Mouse (Mus musculus) neural tube, embryonic 12.5 days (tissue): ENCODE measurements around the gene AI481877. TPM values are rescaled to one million over a fixed set of nuclear protein-coding genes. Genes with fewer than 3 reads are reported as not detected.

ENCODE experiments used
- ATAC-seq: fragments of 200-750 bp; cut with Nextera tagmentation; 2 replicates; pipeline ENCODE4 v1.8.0; 2017; ENCODE audit warnings: low read depth, mild to moderate bottlenecking, moderate TSS enrichment, moderate library complexity; ENCODE audit not compliant: low FRiP score
- H3K27ac ChIP-seq: fragments of 300-500 bp; sonication (generic); 2 replicates; pipeline ENCODE4 v1.5.1; 2016
- H3K27me3 ChIP-seq: fragments of 300-500 bp; sonication (generic); replicated peaks from 2 replicates; pipeline ENCODE4 v1.6.1; 2016; ENCODE audit warnings: mild to moderate bottlenecking
- H3K36me3 ChIP-seq: fragments of 300-500 bp; sonication (generic); 2 replicates; pipeline ENCODE4 v1.6.1; 2016; ENCODE audit warnings: mild to moderate bottlenecking
- H3K4me1 ChIP-seq: fragments of 300-500 bp; sonication (generic); 2 replicates; pipeline ENCODE4 v1.6.1; 2016
- H3K4me2 ChIP-seq: fragments of 300-500 bp; sonication (generic); replicated peaks from 2 replicates; pipeline ENCODE4 v1.6.1; 2016; ENCODE audit warnings: mild to moderate bottlenecking
- H3K4me3 ChIP-seq: fragments of 300-500 bp; sonication (generic); 2 replicates; pipeline ENCODE4 v1.5.1; 2016
- H3K9ac ChIP-seq: fragments of 300-500 bp; sonication (generic); 2 replicates; pipeline ENCODE4 v1.6.1; 2016; ENCODE audit warnings: mild to moderate bottlenecking
- H3K9me3 ChIP-seq: fragments of 300-500 bp; sonication (generic); 2 replicates; pipeline ENCODE4 v1.6.1; 2016; ENCODE audit warnings: mild to moderate bottlenecking
- WGBS: fragments of 180-500 bp; shearing (Covaris S2); methylation state at CpG from one replicate; pipeline ENCODE4 v1.1.7; 2016; 5-methylcytosine and 5-hydroxymethylcytosine counted together
- polyA plus RNA-seq: library from polyadenylated mRNA; unstranded; fragments of >200 nt; fragmentation: Nextera tagmentation; extraction: Ambion mirVana; gene quantifications from 2 replicates; pipeline ENCODE4 v1.2.1, GENCODE M21; 2016

The AI481877 gene
- polyA plus RNA-seq, 1 experiment from 2014 or later: not detected

DNA sequence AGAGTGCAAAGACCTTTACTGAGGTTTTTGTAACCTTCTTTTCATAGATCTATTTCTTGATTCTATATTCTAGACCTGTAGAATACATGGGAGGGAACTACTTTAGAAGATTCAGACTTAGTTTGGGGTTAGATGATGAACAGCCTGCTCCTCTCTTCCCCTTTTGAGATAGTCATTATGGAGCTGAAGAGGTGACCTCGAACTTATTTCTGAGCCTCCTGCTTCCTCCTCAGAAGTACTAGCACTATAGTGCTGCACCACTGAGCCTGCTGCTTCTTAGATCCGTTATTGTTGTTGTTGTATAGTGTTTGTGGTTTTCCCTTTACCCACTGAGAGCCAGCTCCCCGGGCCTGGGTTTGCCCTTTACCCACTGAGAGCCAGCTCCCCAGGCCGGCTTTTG lies 129.1 kb downstream of the AI481877 start:
- 84% methylated on average over 4 of the region's 4 CpGs for WGBS
- ATAC-seq: no peak
- no peaks in the 10 kb centered on the region for H3K9me3 ChIP-seq
- H3K27me3 ChIP-seq: no peaks in the 10 kb centered on the region
- no peak overlapping the region for H3K4me2 ChIP-seq
- no peaks in the 10 kb centered on the region for H3K36me3 ChIP-seq
- H3K27ac ChIP-seq: no peak overlapping the region
- H3K4me1 ChIP-seq: peaks cover 15% of the 10 kb centered on the region
- H3K9ac ChIP-seq: no peak overlapping the region
- H3K4me3 ChIP-seq: no peak overlapping the region

DNA sequence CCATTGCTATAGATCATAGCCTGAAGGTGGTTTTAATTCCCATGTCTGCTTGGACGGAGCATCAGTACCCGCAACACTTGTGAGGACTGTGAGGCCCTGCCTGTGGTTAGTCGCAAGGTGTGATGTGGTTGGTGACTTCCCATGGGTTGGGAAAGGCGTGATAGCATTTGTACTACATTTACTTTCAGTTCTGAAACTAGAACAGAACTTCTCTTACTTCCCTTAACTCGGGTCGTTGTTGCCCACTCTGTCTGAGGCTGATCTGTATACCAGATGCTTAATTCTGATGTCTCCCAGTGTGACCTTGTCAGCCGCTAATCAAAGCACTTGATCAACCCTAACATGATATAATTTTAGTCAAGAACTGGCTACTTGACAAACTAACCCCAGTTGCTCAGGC lies 129.6 kb downstream of the AI481877 start:
- Histone ChIP-seq H3K36me3 (no peaks in the 10 kb centered on the region), H3K27ac (no peak overlapping the region), H3K9me3 (no peaks in the 10 kb centered on the region), H3K4me1 (peaks cover 20% of the 10 kb centered on the region), H3K4me2 (no peak overlapping the region), H3K9ac (no peak overlapping the region), H3K4me3 (no peak overlapping the region), H3K27me3 (no peaks in the 10 kb centered on the region)
- WGBS: 93% methylated on average over 7 of the region's 7 CpGs
- ATAC-seq: no peak

DNA sequence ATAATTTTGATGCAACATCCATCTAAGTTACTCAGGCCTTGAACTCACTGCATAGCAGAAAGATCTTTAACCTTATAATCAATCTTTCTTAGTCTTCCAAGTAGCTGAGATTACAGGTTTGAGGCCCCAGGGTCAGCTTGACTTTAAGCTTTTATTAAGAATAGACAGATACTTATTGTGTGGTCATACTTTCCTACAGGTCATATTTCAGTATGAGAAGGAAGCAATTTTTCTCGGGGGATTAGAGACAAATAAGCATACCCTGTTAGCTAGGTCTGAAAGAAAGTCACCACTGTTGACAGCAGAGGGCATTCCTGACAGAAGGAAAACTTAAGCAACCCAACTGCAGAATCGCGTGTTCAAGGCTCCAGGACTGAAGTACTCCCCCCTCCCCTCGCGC lies 130.8 kb downstream of the AI481877 start:
- H3K9ac ChIP-seq: no peak overlapping the region
- H3K27me3 ChIP-seq: no peaks in the 10 kb centered on the region
- no peak overlapping the region for H3K4me3 ChIP-seq
- WGBS: 80% methylated on average over 5 of the region's 5 CpGs
- H3K4me2 ChIP-seq: no peak overlapping the region
- peaks cover 27% of the 10 kb centered on the region for H3K4me1 ChIP-seq
- H3K9me3 ChIP-seq: no peaks in the 10 kb centered on the region
- no peak overlapping the region for H3K27ac ChIP-seq
- no peak for ATAC-seq
- H3K36me3 ChIP-seq: no peaks in the 10 kb centered on the region

DNA sequence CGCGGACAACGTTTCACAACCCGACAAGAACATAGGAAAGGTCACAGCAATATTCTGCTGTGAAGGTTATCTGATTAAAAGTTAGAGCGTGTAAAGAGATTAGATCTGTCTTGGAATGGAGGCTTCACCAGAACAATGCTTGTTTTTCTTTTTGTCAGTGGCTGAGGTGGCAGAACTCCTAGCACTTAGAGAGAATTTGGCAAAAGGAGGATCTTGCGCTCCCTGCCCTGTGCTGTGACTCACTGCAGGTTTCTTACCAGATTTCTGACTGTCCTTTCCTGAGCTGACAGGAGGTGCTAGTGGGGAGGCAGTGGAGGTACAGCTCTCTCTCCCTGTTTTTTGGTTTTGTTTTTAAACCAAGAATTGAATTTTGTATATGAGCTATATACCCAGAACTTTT lies 131.8 kb downstream of the AI481877 start:
- Histone ChIP-seq H3K36me3 (no peaks in the 10 kb centered on the region), H3K4me2 (no peak overlapping the region), H3K9ac (no peak overlapping the region), H3K4me1 (peaks cover 30% of the 10 kb centered on the region), H3K4me3 (no peak overlapping the region), H3K27me3 (no peaks in the 10 kb centered on the region), H3K9me3 (no peaks in the 10 kb centered on the region), H3K27ac (no peak overlapping the region)
- no peak for ATAC-seq
- WGBS: 91% methylated on average over 6 of the region's 6 CpGs

DNA sequence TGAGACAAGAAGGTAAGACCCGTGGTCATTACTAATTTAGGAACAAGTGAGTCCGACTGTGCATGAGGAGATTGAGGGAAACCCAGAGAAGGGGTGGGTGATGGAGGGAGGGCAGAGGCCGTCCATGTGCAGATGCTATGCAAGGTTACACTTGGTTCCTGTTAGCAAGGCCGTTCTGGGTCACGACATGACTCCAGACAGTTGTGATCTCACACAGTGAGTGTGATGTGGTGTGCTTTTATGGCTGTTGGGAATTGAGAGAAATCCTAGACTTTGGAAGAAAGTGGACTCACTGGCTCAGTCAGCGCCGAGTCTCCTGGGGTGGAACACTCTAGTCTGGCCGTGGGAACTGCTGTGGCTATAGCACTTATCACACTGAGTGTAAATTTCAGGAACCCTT lies 132.6 kb downstream of the AI481877 start:
- WGBS: 60% methylated on average over 8 of the region's 8 CpGs
- no peak overlapping the region for H3K4me2 ChIP-seq
- no peak overlapping the region for H3K4me3 ChIP-seq
- no peaks in the 10 kb centered on the region for H3K36me3 ChIP-seq
- no peaks in the 10 kb centered on the region for H3K27me3 ChIP-seq
- H3K27ac ChIP-seq: no peak overlapping the region
- H3K9me3 ChIP-seq: no peaks in the 10 kb centered on the region
- no peak overlapping the region for H3K9ac ChIP-seq
- no peak for ATAC-seq
- H3K4me1 ChIP-seq: peaks cover 30% of the 10 kb centered on the region

DNA sequence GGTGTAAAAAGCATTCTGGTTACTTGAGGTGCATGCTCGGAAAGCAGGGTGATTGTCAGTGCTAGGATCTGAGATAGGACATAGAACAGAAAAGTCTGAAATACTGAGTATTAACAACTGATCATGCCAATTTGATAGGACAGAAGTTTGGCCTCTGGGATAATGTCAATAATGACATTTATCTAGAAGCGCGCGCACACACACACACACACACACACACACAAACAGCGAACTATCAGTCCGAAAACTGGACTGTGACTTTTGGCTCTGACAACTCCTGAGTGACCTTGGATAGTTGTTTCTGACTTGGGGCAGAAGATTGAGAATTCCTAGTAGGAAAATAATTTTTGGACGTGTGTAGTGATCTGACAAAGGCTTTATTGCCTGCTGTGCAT lies 135.0 kb downstream of the AI481877 start:
- H3K27me3 ChIP-seq: no peaks in the 10 kb centered on the region
- H3K36me3 ChIP-seq: no peaks in the 10 kb centered on the region
- ATAC-seq: no peak
- H3K4me1 ChIP-seq: peaks cover 30% of the 10 kb centered on the region
- peak overlapping the region; percentile 70 for H3K4me2 ChIP-seq
- WGBS: 38% methylated on average over 7 of the region's 7 CpGs
- peak overlapping the region; percentile 93 for H3K4me3 ChIP-seq
- no peaks in the 10 kb centered on the region for H3K9me3 ChIP-seq
- peak overlapping the region; percentile 95 for H3K9ac ChIP-seq
- no peak overlapping the region for H3K27ac ChIP-seq

DNA sequence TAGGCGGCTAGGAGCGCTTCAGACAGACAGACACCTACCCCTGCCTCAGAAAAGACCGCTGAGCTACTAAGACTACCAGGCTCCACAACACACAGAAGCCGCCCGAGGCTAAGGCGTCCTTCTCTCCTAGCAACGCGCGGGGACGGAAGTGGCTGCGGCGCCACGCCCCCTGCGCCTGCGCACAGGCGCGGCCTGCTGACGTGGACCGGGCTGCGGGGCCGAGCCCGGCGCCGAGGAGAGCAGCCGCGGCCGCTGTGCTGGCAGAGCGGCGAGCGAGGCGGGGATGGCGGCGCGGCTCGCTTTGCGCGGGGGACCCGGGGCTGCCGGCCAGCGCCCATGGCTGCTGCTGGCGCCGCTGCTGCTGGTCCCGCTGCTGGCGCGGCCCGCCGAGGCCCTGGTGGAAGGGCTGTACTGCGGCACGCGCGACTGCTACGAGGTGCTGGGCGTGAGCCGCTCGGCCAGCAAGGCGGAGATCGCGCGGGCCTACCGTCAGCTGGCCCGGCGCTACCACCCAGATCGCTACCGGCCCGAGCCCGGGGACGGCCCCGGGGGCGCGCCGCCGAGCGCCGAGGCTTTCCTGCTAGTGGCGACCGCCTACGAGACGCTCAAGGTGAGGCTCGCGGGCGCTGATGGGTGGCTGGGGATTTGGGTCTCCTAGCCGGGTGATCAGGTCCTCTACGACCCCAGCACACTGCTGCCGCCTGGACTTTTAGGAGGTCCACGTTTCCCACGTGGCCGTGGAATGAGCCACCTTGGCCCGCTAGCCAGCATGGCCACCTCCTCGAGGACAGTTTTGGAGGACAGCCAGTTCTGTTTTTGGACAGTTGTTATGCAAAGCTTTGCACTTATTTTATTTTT lies 135.6 kb downstream of the AI481877 start, which contains the start of gene Gm20503:
Gm20503 (plus strand) TSS at position 263 of the 858 bp plus-strand sequence.
- H3K36me3 ChIP-seq: no peaks in the 10 kb centered on the region
- no peaks in the 10 kb centered on the region for H3K27me3 ChIP-seq
- ATAC-seq: peak; percentile 99
- H3K9me3 ChIP-seq: no peaks in the 10 kb centered on the region
- H3K4me3 ChIP-seq: peak within 1 kb of the TSS; percentile 93
- peak within 1 kb of the TSS; percentile 70 for H3K4me2 ChIP-seq
- H3K9ac ChIP-seq: peak within 1 kb of the TSS; percentile 95
- H3K27ac ChIP-seq: peak within 1 kb of the TSS; percentile 60; the same call in 1 of the 2 replicates
- WGBS: under 1% methylated on average over 80 of the region's 89 CpGs
- H3K4me1 ChIP-seq: peaks cover 30% of the 10 kb centered on the region

DNA sequence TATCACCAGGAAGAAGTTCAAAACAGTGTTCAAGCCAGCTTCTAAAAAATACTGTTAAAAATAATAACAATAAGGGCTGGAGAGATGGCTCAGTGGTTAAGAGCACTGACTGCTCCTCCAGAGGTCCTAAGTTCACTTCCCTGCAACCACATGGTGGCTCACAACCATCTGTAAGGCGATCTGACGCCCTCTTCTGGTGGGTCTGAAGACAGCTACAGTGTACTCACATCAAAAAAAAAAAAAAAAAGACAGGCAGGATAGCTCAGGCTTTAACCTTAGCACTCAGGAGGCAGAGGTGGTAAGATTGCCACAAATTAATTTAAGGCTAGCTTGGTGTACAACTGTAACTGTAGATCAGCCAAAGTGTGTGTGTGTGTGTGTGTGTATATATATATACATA lies 138.2 kb downstream of the AI481877 start:
- 3% methylated on average over 2 of the region's 2 CpGs for WGBS

DNA sequence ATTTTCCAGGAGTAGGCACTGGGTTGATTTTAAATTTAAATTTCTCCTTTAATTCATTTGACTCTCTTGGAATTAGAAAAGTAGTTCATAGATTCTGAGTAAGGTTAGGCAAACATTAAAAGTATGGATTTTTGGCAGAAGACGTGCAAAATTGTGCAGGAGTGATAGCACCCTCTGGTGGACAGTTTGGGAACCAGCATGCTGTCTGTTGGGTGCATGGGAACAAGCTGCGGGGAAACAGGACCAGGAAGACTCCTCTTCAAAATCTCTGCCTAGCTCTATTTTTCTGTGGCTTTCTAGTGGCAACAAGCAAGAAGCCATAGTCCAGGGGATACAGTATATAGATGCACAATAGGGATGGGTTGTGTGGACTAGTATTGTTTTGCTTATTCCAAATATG lies 139.1 kb downstream of the AI481877 start:
- Histone ChIP-seq H3K4me2 (no peak overlapping the region), H3K27ac (no peak overlapping the region), H3K4me3 (no peak overlapping the region), H3K27me3 (no peaks in the 10 kb centered on the region), H3K36me3 (no peaks in the 10 kb centered on the region), H3K9me3 (no peaks in the 10 kb centered on the region), H3K4me1 (peaks cover 15% of the 10 kb centered on the region), H3K9ac (no peak overlapping the region)
- WGBS: 19% methylated on average over 2 of the region's 2 CpGs
- ATAC-seq: no peak

More for the DNA sequence above, 138.2 kb downstream of the AI481877 start:
- no peak overlapping the region for H3K9ac ChIP-seq
- no peaks in the 10 kb centered on the region for H3K9me3 ChIP-seq
- ATAC-seq: no peak
- H3K36me3 ChIP-seq: no peaks in the 10 kb centered on the region
- no peak overlapping the region for H3K4me3 ChIP-seq
- no peaks in the 10 kb centered on the region for H3K27me3 ChIP-seq
- H3K27ac ChIP-seq: no peak overlapping the region
- peaks cover 22% of the 10 kb centered on the region for H3K4me1 ChIP-seq
- H3K4me2 ChIP-seq: no peak overlapping the region

DNA sequence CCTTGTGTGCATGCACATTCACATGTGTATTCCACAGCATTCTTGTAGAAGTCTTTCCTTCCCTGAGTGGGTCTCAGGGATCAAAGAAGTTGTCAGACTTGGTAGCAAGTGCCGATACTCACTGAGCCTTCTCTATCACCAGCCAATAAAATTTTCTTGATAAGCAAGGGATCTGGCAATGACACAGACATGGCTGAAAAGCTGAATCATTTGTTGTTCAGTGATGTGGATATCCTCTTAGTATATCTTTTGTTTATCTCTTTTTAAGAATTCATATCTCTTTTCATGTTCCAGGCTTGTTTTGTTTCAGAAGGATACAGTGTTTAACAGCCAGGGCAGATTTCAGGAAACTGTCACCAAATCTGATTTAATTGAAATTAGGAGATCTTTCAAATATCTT lies 140.1 kb downstream of the AI481877 start:
- H3K9me3 ChIP-seq: no peaks in the 10 kb centered on the region
- H3K36me3 ChIP-seq: no peaks in the 10 kb centered on the region
- WGBS: 86% methylated on average over 1 of the region's 1 CpGs
- no peak overlapping the region for H3K4me2 ChIP-seq
- no peak for ATAC-seq
- H3K9ac ChIP-seq: no peak overlapping the region
- H3K27ac ChIP-seq: no peak overlapping the region
- no peaks in the 10 kb centered on the region for H3K27me3 ChIP-seq
- H3K4me1 ChIP-seq: peaks cover 5% of the 10 kb centered on the region
- no peak overlapping the region for H3K4me3 ChIP-seq

DNA sequence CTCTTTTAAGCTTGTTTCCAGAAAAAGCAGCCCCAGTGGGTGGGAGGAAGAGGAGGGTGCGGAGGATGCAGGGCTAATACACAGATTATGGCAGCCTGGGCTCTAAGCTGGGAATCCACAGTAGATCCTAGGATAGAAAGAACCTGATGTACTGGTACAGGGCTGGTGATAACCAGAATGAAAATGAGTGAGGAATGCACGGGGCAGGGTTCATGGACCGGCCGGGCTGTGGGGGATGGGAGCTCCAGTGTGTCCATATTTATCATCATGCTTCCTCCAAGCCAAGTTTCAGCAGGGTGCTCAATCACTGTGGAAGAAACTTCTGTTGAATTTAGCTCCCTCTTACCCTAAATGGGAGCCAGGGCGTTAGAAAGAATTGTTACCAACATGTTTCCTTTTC lies 141.7 kb downstream of the AI481877 start:
- H3K4me1 ChIP-seq: no peaks in the 10 kb centered on the region
- H3K4me3 ChIP-seq: no peak overlapping the region

DNA sequence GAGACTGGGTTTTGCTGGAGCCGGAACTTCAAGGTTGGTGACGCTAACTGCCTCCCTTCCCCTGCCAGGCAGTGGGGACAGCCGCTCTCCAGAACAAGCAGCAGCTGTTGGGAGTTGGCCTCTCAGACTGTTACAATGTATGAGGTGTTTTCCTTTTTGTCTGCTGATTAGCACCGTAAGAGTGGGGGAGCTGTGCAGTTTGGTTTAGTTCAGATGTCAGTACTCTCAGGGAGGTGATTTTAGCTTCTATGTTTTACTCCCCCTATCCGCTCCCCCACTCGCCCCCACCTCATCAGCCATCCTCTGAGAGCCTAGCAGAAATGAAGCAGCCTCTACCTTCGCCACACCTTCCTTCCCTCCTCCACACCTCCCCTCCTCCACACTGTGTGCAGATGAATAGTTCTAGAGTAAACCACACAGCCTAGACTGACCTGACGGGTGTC lies 143.5 kb downstream of the AI481877 start:
- Histone ChIP-seq H3K4me3 (no peak overlapping the region), H3K4me2 (no peak overlapping the region), H3K9ac (no peak overlapping the region), H3K9me3 (no peaks in the 10 kb centered on the region), H3K27ac (no peak overlapping the region), H3K36me3 (no peaks in the 10 kb centered on the region), H3K27me3 (no peaks in the 10 kb centered on the region), H3K4me1 (no peaks in the 10 kb centered on the region)
- no peak for ATAC-seq
- 83% methylated on average over 8 of the region's 8 CpGs for WGBS

More for the DNA sequence above, 141.7 kb downstream of the AI481877 start:
- Histone ChIP-seq H3K36me3 (no peaks in the 10 kb centered on the region), H3K4me2 (no peak overlapping the region), H3K9ac (no peak overlapping the region), H3K9me3 (no peaks in the 10 kb centered on the region), H3K27me3 (no peaks in the 10 kb centered on the region), H3K27ac (no peak overlapping the region)
- no peak for ATAC-seq
- WGBS: 80% methylated on average over 5 of the region's 5 CpGs

DNA sequence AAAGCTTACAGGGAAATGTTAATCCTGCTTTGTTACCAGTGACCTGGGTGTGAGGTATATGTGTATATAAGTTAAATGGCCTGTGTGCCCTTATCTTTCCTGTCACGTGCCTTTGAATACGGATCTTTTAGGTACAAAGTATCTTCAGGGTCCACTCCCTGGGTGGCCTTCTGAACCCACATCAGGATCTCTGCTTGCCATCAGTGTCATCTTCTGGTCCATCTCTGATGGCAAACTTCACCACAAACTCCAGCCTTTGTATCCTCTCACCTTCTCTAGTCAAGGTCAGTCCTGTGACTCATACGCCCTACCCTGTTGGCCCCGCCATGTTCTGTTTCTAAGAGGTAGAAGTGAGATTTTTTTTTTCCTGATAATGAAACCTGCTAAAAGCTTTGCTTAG lies 144.0 kb downstream of the AI481877 start, which contains the start of gene Dnajc25:
Dnajc25 (plus strand) TSS at position 301 of the 400 bp plus-strand sequence.
- ATAC-seq: no peak
- Histone ChIP-seq H3K27me3 (no peaks in the 10 kb centered on the region), H3K4me3 (no peak within 1 kb of the TSS), H3K27ac (no peak within 1 kb of the TSS), H3K36me3 (no peaks in the 10 kb centered on the region), H3K4me2 (no peak within 1 kb of the TSS), H3K9ac (no peak within 1 kb of the TSS), H3K9me3 (no peaks in the 10 kb centered on the region), H3K4me1 (no peaks in the 10 kb centered on the region)
- 95% methylated on average over 4 of the region's 4 CpGs for WGBS
